Mouse (Mus musculus) right cerebral cortex, postnatal 25 days (tissue): Measurements from ENCODE around the gene Magea10.

Source experiments
- DNase-seq: peaks from one replicate; pipeline ENCODE4 v3.0.0; 2022

The Magea10 gene

GRCm38 (mm10) chrX:72386758-72387157, at the start of gene Magea10:
Magea10 (minus strand) TSS chrX:72386858.
- no peak for DNase-seq

- no peak for DNase-seq
Observed at GRCm38 (mm10) chrX:72381972-72382371, 4.7 kb downstream of the Magea10 start.
